8 mouse cellular contexts compared by ENCODE assay signal in the genomic region with DNA sequence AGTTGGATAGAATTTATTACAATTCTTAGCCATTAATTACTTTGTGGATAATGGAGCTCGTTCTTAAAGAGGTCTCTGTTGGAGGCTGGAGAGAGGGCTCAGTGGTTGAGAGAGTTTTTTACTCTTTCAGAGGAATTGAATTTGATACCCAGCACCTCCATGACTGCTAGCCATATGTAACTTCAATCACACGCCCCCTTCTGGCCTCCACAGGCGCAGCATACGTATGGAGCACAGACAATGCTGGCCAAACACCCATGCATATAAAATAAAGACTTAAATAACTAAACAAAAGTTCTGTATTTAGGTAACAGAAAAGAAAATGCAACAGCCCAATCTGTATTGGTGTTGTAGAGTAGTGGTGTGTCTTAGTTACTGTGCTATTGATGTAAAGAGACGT. TPM values are rescaled to one million over a fixed set of nuclear protein-coding genes. Genes with fewer than 3 reads are reported as not detected.
DNase-seq lines count a peak whose midpoint lies in the region; ATAC-seq lines count a peak whose summit lies in the region.

No protein-coding gene starts in this region.

- H3K27me3 ChIP-seq in forebrain, embryonic 11.5 days (ENCODE audit: control insufficient read depth, insufficient read depth, low read length): no peaks in the 10 kb centered on the region
- no peaks in the 10 kb centered on the region for H3K27me3 ChIP-seq in forebrain, embryonic 12.5 days
- no peaks in the 10 kb centered on the region for H3K27me3 ChIP-seq in midbrain, embryonic 14.5 days (ENCODE audit: control insufficient read depth, insufficient read depth, low read length)
- no peaks in the 10 kb centered on the region for H3K27me3 ChIP-seq in midbrain, embryonic 13.5 days

- H3K36me3 ChIP-seq in forebrain, embryonic 11.5 days (ENCODE audit: control insufficient read depth, insufficient read depth, low read length): peaks cover 2% of the 10 kb centered on the region; the same call in 1 of the 2 replicates
- peaks cover 48% of the 10 kb centered on the region for H3K36me3 ChIP-seq in forebrain, embryonic 12.5 days (replicated peaks)
- H3K36me3 ChIP-seq in midbrain, embryonic 14.5 days (ENCODE audit: control insufficient read depth, insufficient read depth, low read length): peaks cover 56% of the 10 kb centered on the region
- peaks cover 80% of the 10 kb centered on the region for H3K36me3 ChIP-seq in midbrain, embryonic 13.5 days

- H3K4me3 ChIP-seq in forebrain, embryonic 11.5 days (ENCODE audit: low read depth, low read length): no peak overlapping the region
- H3K4me3 ChIP-seq in forebrain, embryonic 12.5 days (replicated peaks): no peak overlapping the region
- H3K4me3 ChIP-seq in midbrain, embryonic 14.5 days (replicated peaks; ENCODE audit: low read depth, low read length): no peak overlapping the region
- no peak overlapping the region for H3K4me3 ChIP-seq in midbrain, embryonic 13.5 days (replicated peaks)

- no peak for ATAC-seq in forebrain, embryonic 11.5 days (replicated peaks; ENCODE audit: low FRiP score)
- ATAC-seq in forebrain, embryonic 12.5 days (ENCODE audit: low FRiP score): no peak
- no peak for ATAC-seq in midbrain, embryonic 14.5 days (ENCODE audit: low FRiP score, low TSS enrichment)
- no peak for ATAC-seq in midbrain, embryonic 13.5 days
- ATAC-seq in megakaryocyte, adult 5-6 weeks (ENCODE audit: poor library complexity, severe bottlenecking): no peak

- no peaks in the 10 kb centered on the region for H3K9me3 ChIP-seq in forebrain, embryonic 11.5 days (ENCODE audit: control insufficient read depth, low read length)
- H3K9me3 ChIP-seq in forebrain, embryonic 12.5 days: no peaks in the 10 kb centered on the region
- no peaks in the 10 kb centered on the region for H3K9me3 ChIP-seq in midbrain, embryonic 14.5 days (ENCODE audit: control insufficient read depth, low read length)
- H3K9me3 ChIP-seq in midbrain, embryonic 13.5 days: no peaks in the 10 kb centered on the region

- H3K27ac ChIP-seq in forebrain, embryonic 11.5 days (ENCODE audit: low read depth, low read length): no peak overlapping the region
- no peak overlapping the region for H3K27ac ChIP-seq in forebrain, embryonic 12.5 days
- no peak overlapping the region for H3K27ac ChIP-seq in midbrain, embryonic 14.5 days (replicated peaks; ENCODE audit: low read depth, low read length)
- H3K27ac ChIP-seq in midbrain, embryonic 13.5 days: no peak overlapping the region

- no peaks in the 10 kb centered on the region for H3K4me1 ChIP-seq in forebrain, embryonic 11.5 days (replicated peaks; ENCODE audit: control insufficient read depth, insufficient read depth, low read length)
- H3K4me1 ChIP-seq in forebrain, embryonic 12.5 days: no peaks in the 10 kb centered on the region
- no peaks in the 10 kb centered on the region for H3K4me1 ChIP-seq in midbrain, embryonic 14.5 days (ENCODE audit: control insufficient read depth, insufficient read depth, low read length)
- H3K4me1 ChIP-seq in midbrain, embryonic 13.5 days (replicated peaks): no peaks in the 10 kb centered on the region

- no peak overlapping the region for H3K9ac ChIP-seq in forebrain, embryonic 11.5 days (ENCODE audit: low read length)
- H3K9ac ChIP-seq in forebrain, embryonic 12.5 days: no peak overlapping the region
- no peak overlapping the region for H3K9ac ChIP-seq in midbrain, embryonic 14.5 days (replicated peaks; ENCODE audit: low read length)
- H3K9ac ChIP-seq in midbrain, embryonic 13.5 days (replicated peaks): no peak overlapping the region

- WGBS in forebrain, embryonic 11.5 days: 69% methylated on average over 5 of the region's 5 CpGs
- 66% methylated on average over 5 of the region's 5 CpGs for WGBS in forebrain, embryonic 12.5 days
- WGBS in midbrain, embryonic 14.5 days: 67% methylated on average over 5 of the region's 5 CpGs
- WGBS in midbrain, embryonic 13.5 days: 68% methylated on average over 5 of the region's 5 CpGs

- peak; percentile 66 for DNase-seq in forebrain, embryonic 11.5 days (ENCODE audit: low spot score)
- peak; percentile 60 for DNase-seq in midbrain, embryonic 14.5 days
- DNase-seq in adrenal gland, postnatal 14 days: peak; percentile 40
- DNase-seq in fibroblast of lung, adult 2 months (ENCODE audit: low read depth): peak; percentile 12
- DNase-seq in naive thymus-derived CD4-positive, alpha-beta T cell, adult 2 months (ENCODE audit: low read depth): peak; percentile 35

- H3K4me2 ChIP-seq in forebrain, embryonic 11.5 days (ENCODE audit: low read depth, low read length, severe bottlenecking): no peak overlapping the region
- H3K4me2 ChIP-seq in forebrain, embryonic 12.5 days: no peak overlapping the region
- H3K4me2 ChIP-seq in midbrain, embryonic 14.5 days (ENCODE audit: low read length): no peak overlapping the region
- no peak overlapping the region for H3K4me2 ChIP-seq in midbrain, embryonic 13.5 days (replicated peaks)

RNA-seq across cellular contexts. Expression of a gene that starts 43.2 kb away (rescaled TPM):
- 14.0 and 14.5 TPM in 2 replicates for polyA plus RNA-seq in forebrain, embryonic 11.5 days (2014; fragmentation: Nextera tagmentation; extraction: Ambion mirVana)
- polyA plus RNA-seq in forebrain, embryonic 12.5 days (2016; fragmentation: Nextera tagmentation; extraction: Ambion mirVana): 10.8 and 11.9 TPM in 2 replicates
- 7.3 and 10.2 TPM in 2 replicates for polyA plus RNA-seq in midbrain, embryonic 14.5 days (2014; fragmentation: Nextera tagmentation; extraction: Ambion mirVana)
- 7.5 and 7.6 TPM in 2 replicates for polyA plus RNA-seq in midbrain, embryonic 13.5 days (2015; fragmentation: Nextera tagmentation; extraction: Ambion mirVana)
- total RNA-seq in adrenal gland, postnatal 14 days (2021): 16.6 and 17.2 TPM in 2 replicates
- 5.8 and 7.1 TPM in 2 replicates for total RNA-seq in megakaryocyte, adult 5-6 weeks (2015)
- total RNA-seq in megakaryocyte, adult 5-6 weeks (2017): 5.7 and 7.5 TPM in 2 replicates

RNA-seq across cellular contexts. Expression of a gene that starts 47.9 kb away (rescaled TPM):
- polyA plus RNA-seq in forebrain, embryonic 11.5 days (2014; fragmentation: Nextera tagmentation; extraction: Ambion mirVana): 239 and 257 TPM in 2 replicates
- 252 and 263 TPM in 2 replicates for polyA plus RNA-seq in forebrain, embryonic 12.5 days (2016; fragmentation: Nextera tagmentation; extraction: Ambion mirVana)
- 327 and 366 TPM in 2 replicates for polyA plus RNA-seq in midbrain, embryonic 14.5 days (2014; fragmentation: Nextera tagmentation; extraction: Ambion mirVana)
- 353 and 358 TPM in 2 replicates for polyA plus RNA-seq in midbrain, embryonic 13.5 days (2015; fragmentation: Nextera tagmentation; extraction: Ambion mirVana)
- total RNA-seq in adrenal gland, postnatal 14 days (2021): 140 and 142 TPM in 2 replicates
- total RNA-seq in megakaryocyte, adult 5-6 weeks (2015): 160 and 173 TPM in 2 replicates
- total RNA-seq in megakaryocyte, adult 5-6 weeks (2017): 181 and 193 TPM in 2 replicates

RNA-seq across cellular contexts. Expression of a gene that starts 58.4 kb away (rescaled TPM):
- 0.23 and 0.24 TPM in 2 replicates for polyA plus RNA-seq in forebrain, embryonic 11.5 days (2014; fragmentation: Nextera tagmentation; extraction: Ambion mirVana)
- polyA plus RNA-seq in forebrain, embryonic 12.5 days (2016; fragmentation: Nextera tagmentation; extraction: Ambion mirVana): 0.82 TPM in 2 replicates
- polyA plus RNA-seq in midbrain, embryonic 14.5 days (2014; fragmentation: Nextera tagmentation; extraction: Ambion mirVana): 4.1 and 4.7 TPM in 2 replicates
- polyA plus RNA-seq in midbrain, embryonic 13.5 days (2015; fragmentation: Nextera tagmentation; extraction: Ambion mirVana): 1.9 and 2.1 TPM in 2 replicates
- total RNA-seq in adrenal gland, postnatal 14 days (2021): 2.4 and 2.6 TPM in 2 replicates
- total RNA-seq in megakaryocyte, adult 5-6 weeks (2015): not detected in 2 replicates
- total RNA-seq in megakaryocyte, adult 5-6 weeks (2017): not detected in 2 replicates

Comparison
In these comparisons a context has a peak if more than half of its experiments do, and no peak if none do; other contexts are left out.
1. DNase-seq: peak in every context shown above with its lines; median percentile 66 in forebrain, embryonic 11.5 days; 60 in midbrain, embryonic 14.5 days; 40 in adrenal gland, postnatal 14 days; 35 in naive thymus-derived CD4-positive, alpha-beta T cell, adult 2 months; 12 in fibroblast of lung, adult 2 months.